Mouse (Mus musculus): Measurements from ENCODE around the gene Clca3a1.

Clca3a1 gene

GRCm38 (mm10) chr3:144760592-144761309 is at the start of gene Clca3a1:
Gene Clca3a1 (minus strand): TSS chr3:144760977.
- WGBS = 78% methylated on average over 11 of the region's 11 CpGs

DNA sequence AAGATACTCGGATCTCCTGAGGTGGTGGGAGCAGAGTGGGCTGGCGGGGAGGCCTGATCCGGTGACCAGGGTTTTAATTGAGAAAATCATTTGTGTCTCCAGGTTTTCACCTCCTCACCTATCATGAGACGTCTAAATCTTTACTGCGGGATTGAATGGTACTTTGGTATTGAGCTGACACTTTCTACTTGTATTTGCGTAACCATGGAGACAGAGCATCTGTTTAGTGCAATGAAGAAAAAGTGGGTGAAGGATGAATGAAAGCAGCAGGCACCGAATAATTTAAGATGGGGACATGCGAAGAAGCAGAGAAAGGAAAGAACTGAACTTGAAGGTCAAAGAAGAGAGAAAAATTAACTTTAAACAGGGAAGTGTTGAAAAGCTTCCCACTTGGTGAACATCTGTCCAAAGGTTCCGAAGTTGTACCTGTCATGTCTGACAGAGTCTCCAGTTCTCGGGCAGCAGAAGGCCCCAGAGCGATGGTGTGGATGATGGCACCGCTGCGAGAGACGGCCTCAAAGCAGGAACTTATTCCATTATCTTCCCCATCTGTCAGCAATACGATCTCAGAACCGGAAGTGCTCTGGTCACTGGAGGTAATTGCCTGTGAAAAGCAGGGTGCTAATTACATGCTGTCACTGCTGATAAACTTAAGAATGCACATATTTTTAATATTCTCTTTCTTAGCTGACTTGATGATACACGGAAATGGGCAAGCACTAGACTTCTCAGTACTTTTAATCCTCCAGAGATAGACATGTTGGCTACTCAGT is 47.6 kb upstream of the Clca3a1 start:
- 49% methylated on average over 15 of the region's 17 CpGs for WGBS

DNA sequence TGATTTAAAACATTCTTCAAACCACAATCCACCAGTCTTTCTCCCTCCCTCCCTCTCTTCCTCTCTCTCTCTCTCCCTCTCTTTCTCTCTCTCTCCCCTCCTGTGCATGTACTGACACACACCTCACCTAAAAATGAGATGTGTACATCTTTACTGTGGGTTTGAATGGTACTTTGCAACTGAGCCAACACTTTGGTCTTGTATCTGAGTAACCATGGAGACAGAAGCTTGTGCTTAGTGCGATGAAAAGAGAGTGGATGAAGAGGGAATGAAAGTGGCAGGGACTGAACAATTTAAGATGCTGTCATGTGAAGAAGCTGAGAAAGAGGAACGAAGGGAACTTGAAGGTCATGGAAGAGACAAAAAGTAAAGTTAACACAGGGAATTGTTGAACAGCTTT is 45.8 kb upstream of the Clca3a1 start:
- 17% methylated on average over 2 of the region's 2 CpGs for WGBS

DNA sequence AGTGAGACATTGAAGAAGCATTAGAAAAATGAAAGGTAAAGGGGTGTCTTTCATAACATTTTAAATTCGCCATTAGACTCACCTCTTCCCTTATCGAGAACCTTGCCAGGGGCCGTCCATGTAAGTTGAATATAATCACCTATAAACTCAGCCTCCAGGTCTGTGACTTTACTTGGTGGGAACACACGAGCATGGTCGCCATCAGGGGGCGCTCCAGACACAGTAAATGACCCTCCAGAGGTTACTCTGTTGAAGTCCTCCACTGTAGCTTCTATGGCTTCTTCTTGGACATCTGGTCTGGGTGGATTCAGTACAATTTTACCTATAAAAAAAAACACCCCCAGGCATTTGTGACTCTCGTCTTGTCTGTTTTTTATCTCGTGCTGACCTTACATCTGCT is 41.1 kb upstream of the Clca3a1 start:
- 43% methylated on average over 8 of the region's 8 CpGs for WGBS

- 80% methylated on average over 11 of the region's 11 CpGs for WGBS
Measured at GRCm38 (mm10) chr3:144785181-144786148, 24.7 kb upstream of the Clca3a1 start.

DNA sequence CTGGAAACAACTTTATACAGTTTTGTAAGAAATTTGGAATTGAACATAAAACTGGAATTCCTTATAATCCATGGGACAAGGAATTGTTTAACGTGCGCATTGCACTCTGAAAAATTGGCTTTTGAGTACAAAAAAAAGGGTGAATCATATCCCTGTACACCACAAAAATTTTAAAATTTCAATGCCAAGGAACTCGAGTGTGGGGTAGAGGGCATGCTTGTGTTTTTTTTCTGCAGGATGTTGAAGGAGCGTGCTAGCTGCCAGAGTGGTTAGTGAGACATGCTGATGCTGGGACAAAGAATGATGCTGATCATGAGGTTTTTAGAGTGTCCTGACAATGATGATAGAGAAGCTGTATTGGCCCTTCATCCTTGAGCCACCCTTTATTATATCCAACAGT is 4.4 kb upstream of the Clca3a1 start:
- 84% methylated on average over 4 of the region's 4 CpGs for WGBS

GRCm38 (mm10) chr3:144761454-144761853 is 677 bp upstream of the Clca3a1 start:
- WGBS = 74% methylated on average over 6 of the region's 6 CpGs

DNA sequence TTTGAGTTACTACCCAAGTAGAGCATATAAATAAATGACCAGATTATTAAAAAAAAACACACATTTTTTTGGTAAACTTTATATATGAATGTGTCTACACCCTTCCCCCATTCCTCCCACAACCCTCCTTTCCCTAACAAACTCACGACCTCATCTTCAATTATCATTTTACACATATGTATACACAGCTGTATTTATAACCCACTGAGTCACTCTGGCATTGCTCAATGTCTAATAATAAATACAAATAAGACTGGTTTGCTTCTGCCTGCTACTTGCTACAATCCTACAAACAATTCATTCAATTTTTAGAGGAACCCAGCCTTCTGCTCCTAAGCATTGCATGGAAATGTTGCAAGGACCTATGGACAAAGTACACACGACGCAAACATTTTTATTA is 1.1 kb downstream of the Clca3a1 start:
- 88% methylated on average over 3 of the region's 3 CpGs for WGBS

- 49% methylated on average over 8 of the region's 8 CpGs for WGBS
Measured at GRCm38 (mm10) chr3:144756103-144756502, 4.7 kb downstream of the Clca3a1 start.

GRCm38 (mm10) chr3:144753120-144753519 is 7.7 kb downstream of the Clca3a1 start:
- WGBS = 5% methylated on average over 2 of the region's 2 CpGs

DNA sequence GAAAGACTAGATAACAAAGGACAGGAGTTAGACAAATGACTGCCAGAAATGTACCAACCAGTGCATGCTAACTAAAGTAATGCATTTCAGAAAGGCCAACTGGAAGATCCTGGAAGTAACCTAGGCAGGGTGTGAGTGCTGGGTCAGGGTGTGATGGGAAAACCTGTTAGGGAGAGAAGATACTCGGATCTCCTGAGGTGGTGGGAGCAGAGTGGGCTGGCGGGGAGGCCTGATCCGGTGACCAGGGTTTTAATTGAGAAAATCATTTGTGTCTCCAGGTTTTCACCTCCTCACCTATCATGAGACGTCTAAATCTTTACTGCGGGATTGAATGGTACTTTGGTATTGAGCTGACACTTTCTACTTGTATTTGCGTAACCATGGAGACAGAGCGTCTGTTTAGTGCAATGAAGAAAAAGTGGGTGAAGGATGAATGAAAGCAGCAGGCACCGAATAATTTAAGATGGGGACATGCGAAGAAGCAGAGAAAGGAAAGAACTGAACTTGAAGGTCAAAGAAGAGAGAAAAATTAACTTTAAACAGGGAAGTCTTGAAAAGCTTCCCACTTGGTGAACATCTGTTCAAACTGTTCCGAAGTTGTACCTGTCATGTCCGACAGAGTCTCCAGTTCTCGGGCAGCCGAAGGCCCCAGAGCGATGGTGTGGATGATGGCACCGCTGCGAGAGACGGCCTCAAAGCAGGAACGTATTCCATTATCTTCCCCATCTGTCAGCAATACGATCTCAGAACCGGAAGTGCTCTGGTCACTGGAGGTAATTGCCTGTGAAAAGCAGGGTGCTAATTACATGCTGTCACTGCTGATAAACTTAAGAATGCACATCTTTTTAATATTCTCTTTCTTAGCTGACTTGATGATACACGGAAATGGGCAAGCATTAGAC is 11.5 kb downstream of the Clca3a1 start:
- 44% methylated on average over 21 of the region's 21 CpGs for WGBS

DNA sequence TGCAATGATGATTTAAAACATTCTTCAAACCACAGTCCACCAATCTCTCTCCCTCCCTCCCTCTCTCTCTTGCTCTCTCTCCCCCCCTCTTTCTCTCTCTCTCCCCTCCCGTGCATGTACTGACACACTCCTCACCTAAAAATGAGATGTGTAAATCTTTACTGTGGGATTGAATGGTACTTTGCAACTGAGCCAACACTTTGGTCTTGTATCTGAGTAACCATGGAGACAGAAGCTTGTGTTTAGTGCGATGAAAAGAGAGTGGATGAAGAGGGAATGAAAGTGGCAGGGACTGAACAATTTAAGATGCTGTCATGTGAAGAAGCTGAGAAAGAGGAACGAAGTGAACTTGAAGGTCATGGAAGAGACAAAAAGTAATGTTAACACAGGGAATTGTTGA is 13.1 kb downstream of the Clca3a1 start:
- 21% methylated on average over 3 of the region's 3 CpGs for WGBS

DNA sequence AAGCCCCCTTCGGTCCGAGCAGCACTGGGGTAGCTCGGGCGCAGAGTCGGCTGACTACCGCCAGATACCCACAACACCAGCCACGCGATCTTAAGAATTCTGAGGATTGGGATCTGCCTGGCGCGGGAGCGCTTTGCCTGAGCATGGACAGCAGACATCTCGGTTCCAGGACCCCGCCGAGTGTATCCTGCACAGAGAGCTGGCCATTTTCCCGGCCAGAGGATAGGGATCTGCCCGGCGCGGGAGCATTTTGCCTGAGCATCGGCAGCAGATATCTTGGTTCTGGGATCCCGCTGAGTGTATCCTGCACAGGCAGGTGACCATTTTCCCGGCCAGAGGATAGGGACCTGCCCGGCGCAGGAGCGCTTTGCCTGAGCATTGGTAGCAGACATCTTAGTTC is 22.4 kb downstream of the Clca3a1 start:
- WGBS = 79% methylated on average over 24 of the region's 24 CpGs

DNA sequence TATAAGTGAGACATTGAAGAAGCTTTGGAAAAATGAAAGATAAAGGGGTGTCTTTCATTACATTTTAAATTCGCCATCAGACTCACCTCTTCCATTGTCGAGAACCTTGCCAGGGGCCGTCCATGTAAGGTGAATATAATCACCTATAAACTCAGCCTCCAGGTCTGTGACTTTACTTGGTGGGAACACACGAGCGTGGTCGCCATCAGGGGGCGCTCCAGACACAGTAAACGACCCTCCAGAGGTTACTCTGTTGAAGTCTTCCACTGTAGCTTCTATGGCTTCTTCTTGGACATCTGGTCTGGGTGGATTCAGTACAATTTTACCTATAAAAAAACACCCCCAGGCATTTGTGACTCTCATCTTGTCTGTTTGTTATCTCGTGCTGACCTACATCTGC is 23.9 kb downstream of the Clca3a1 start:
- WGBS = 37% methylated on average over 9 of the region's 9 CpGs

DNA sequence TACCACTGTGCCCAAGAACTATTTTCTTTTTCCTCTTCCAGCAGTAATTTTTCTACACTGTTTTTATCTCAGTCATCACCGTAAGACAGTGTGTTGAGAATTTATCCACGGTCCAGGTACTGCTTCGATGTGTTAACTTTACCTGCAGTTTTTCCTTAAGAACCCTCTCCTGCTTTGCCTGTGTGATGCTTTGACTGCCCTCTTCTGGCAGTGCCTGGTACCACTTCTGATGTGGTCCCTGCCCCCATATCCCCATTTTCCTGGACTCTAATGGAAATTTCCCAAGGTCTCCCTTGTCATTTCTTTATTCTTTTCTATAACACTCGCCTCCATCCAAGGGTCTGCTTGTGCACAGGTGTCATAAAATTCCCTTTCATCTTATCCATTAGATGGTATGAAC is 37.3 kb downstream of the Clca3a1 start:
- 51% methylated on average over 4 of the region's 4 CpGs for WGBS

DNA sequence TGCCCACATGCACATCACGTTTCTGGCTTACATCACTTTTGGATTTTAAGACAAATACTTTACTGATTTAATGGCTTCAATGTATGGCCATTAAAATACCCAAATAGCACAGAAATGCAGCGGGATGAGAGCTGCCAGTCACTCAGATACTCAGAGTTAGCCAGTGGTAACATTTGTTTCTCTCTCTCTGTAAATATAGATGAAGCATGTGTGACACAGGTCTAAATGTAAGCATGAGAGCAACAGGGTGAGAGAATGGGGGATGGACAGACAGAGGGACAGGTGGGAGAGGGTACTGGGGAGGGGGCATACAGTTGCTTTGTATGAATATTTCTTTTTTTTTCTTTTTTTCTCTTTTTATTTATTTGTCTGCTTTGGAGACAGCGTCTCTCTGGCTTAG is 38.2 kb downstream of the Clca3a1 start:
- WGBS = 87% methylated on average over 3 of the region's 3 CpGs

DNA sequence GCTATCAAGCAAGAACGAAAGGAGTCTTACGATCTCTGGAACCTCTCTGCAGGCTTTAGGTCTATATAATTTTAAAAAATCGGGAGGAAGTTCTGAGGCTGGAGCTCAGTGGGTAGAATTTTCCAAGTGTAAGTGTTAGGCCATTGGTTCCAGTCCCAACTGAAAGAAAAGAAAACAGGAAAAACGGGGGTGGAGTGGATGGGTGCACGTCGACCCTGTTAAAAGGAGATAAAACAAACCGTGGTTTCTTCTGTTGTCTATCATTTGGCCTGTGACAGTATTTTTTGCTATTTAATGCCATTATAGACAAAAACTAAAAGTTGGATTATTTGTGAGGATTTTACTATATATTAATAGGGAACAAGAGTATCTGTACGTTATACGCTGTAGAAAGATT is 38.9 kb downstream of the Clca3a1 start:
- 76% methylated on average over 9 of the region's 9 CpGs for WGBS

DNA sequence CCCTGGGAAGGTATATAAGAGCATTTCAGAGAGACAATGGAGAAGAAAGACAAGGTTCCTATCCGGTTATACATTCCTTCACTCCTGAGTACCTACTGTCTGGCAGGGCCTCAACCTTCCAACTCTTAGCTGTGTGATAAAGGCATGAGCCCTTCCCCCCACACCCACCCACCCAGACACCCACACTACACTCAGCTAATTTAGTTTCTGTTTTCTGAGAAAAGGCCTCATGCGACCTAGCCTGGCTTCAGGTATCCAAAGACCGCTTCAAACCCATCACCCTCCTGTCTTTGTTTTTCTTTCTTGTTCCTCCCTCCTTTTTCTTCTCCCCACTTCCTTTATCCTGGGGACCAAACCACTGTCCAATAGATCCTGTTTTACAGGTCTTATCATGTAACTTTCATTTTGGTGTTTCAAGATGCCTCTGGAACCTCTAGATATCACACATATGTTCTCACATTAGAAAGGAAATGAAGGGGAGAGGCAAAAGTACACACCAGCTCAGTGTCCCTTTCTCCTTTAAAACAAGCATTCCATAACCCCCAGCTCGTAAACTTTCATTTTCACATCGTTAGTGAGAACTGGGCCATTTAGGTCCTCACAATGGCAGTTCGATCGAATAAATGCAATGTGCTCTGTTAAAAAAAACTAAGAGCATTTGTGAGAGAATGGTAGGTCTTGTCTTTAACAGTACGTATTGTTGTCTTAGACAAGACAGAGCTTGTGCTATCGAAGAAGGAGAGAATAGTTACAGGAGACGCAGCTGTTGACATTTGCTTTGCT is 39.5 kb downstream of the Clca3a1 start:
- 65% methylated on average over 10 of the region's 10 CpGs for WGBS

DNA sequence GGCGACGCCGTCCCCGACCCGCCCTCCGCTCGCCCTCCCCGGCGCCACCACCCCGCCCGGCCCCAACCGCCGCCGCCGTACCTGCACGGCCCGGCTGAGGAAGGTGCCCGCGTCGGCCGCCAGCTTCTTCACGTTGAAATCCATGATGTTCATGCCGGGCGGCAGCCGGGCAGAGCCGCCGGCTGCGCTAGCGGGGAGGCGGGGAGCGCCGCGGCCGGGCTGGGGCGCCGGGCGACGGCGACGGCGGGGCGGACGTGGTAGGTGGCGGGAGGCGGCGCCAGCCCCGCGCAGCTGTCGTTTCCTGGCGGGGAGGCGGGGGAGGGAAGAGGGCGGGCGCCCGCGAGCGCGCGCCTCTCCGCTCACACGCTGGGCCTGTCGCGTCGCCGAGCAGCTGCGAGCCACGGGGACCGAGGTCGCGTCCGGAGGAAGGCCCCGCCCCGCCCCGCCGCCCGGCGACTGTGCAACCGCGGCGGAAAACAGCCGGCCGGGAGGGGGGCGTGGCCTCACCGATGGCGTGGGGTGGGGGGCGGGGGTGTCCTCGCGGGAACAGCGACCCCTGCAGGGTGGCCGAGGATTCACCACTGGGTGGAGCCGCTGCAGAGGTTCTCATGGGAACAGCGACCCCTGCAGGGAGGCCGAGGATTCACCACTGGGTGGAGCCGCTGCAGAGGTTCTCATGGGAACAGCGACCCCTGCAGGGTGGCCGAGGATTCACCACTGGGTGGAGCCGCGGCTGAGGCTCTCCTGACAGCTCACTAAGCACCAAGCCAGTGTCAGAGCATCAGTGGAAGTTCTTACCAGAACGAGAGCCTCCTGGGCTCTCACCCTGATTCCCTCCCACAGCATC is 40.7 kb downstream of the Clca3a1 start, which contains the start of gene Sh3glb1:
Sh3glb1 (minus strand) TSS at position 435 of the 847 bp plus-strand sequence.
- under 1% methylated on average over 88 of the region's 98 CpGs for WGBS

All from cerebral cortex, adult 2 months (tissue).